In genomic region chr11:5369176-5369575, GRCm38 (mm10) we compare ENCODE assay signal across 13 mouse cellular contexts.
A peak's percentile ranks its signal among the peaks of the same experiment; 100 is the strongest.
DNase-seq lines count a peak whose midpoint lies in the region; ATAC-seq and TF ChIP-seq lines count a peak whose summit lies in the region.
"Had no signal": no experiment of that assay in that cellular context is flagged by ENCODE, and none has a peak within 500 bp of the region (broad histone marks: within the 10 kb centered on the region; RNA-seq: fewer than 3 reads in every experiment).

No protein-coding gene starts in this region.

- no peak for TF ChIP-seq POLR2A in MEL (IDR thresholded peaks at IDR 0.05; ENCODE audit: control insufficient read depth in 1 of 2, insufficient read depth in 1 of 2, low read depth in 1 of 2, low read length in 2 of 2, poor library complexity in 1 of 2)

- TF ChIP-seq RAD21 in MEL (IDR thresholded peaks at IDR 0.05; ENCODE audit: low read depth, low read length) = no peak

- peaks cover 7 to 16% of the 10 kb centered on the region in 2 experiments; a peak in 3 of 4 replicates for H3K4me1 ChIP-seq in MEL (ENCODE audit: control insufficient read depth in 1 of 2, insufficient read depth in 2 of 2, low read length in 2 of 2)
- peaks cover 21% of the 10 kb centered on the region for H3K4me1 ChIP-seq in megakaryocyte, embryonic 14.5 days
- no peaks in the 10 kb centered on the region for H3K4me1 ChIP-seq in stomach, postnatal 0 days (replicated peaks; ENCODE audit: control insufficient read depth, insufficient read depth)
- H3K4me1 ChIP-seq: embryonic facial prominence, embryonic 10.5 days had no signal

- H3K4me2 ChIP-seq in stomach, postnatal 0 days (replicated peaks; ENCODE audit: low read depth) = no peak overlapping the region

- peak; percentile 70 to 81 for TF ChIP-seq EP300 in MEL (IDR thresholded peaks at IDR 0.05; ENCODE audit: low read depth in 1 of 2, low read length in 2 of 2)
- no peak for TF ChIP-seq EP300 in stomach, postnatal 0 days (optimal IDR thresholded peaks at IDR 0.05)

- H3K9ac ChIP-seq in MEL (ENCODE audit: control insufficient read depth, low read depth, low read length, poor library complexity, severe bottlenecking) = peak overlapping the region; percentile 46
- no peak overlapping the region for H3K9ac ChIP-seq in stomach, postnatal 0 days (ENCODE audit: low read length)

- H3K27me3 ChIP-seq in MEL (ENCODE audit: control insufficient read depth in 1 of 2, insufficient read depth in 2 of 2, low read length in 2 of 2) = no peaks in the 10 kb centered on the region
- H3K27me3 ChIP-seq in megakaryocyte, embryonic 14.5 days (replicated peaks) = no peaks in the 10 kb centered on the region
- H3K27me3 ChIP-seq in stomach, postnatal 0 days (ENCODE audit: control insufficient read depth, insufficient read depth, low read length) = no peaks in the 10 kb centered on the region

- ATAC-seq in stomach, postnatal 0 days (ENCODE audit: low FRiP score, low TSS enrichment) = no peak
- ATAC-seq: hindbrain, postnatal 0 days had no signal

- no peaks in the 10 kb centered on the region for H3K9me3 ChIP-seq in MEL (replicated peaks; ENCODE audit: insufficient read depth, low read length)
- no peaks in the 10 kb centered on the region for H3K9me3 ChIP-seq in megakaryocyte, embryonic 14.5 days
- H3K9me3 ChIP-seq in stomach, postnatal 0 days (ENCODE audit: control insufficient read depth, low read length) = no peaks in the 10 kb centered on the region
- H3K9me3 ChIP-seq: embryonic facial prominence, embryonic 10.5 days; forebrain, embryonic 10.5 days had no signal

- H3K4me3 ChIP-seq in MEL (ENCODE audit: control insufficient read depth in 1 of 2, insufficient read depth in 1 of 2, low read depth in 2 of 2, low read length in 2 of 2) = peak overlapping the region; percentile 19 to 41; a peak in 3 of 4 replicates
- H3K4me3 ChIP-seq in megakaryocyte, embryonic 14.5 days (replicated peaks) = peak overlapping the region; percentile 84
- no peak overlapping the region for H3K4me3 ChIP-seq in stomach, postnatal 0 days (ENCODE audit: low read depth, low read length)
- H3K4me3 ChIP-seq: embryonic facial prominence, embryonic 10.5 days; forebrain, embryonic 10.5 days; gastrocnemius, adult 2 months had no signal

- H3K36me3 ChIP-seq in MEL (ENCODE audit: control insufficient read depth in 1 of 2, insufficient read depth in 2 of 2, low read length in 2 of 2) = peaks cover 0 to 19% of the 10 kb centered on the region in 2 experiments; a peak in 2 of 4 replicates
- no peaks in the 10 kb centered on the region for H3K36me3 ChIP-seq in megakaryocyte, embryonic 14.5 days (replicated peaks; ENCODE audit: low read length)
- H3K36me3 ChIP-seq in stomach, postnatal 0 days (ENCODE audit: control insufficient read depth, insufficient read depth, low read length) = no peaks in the 10 kb centered on the region

- intact Hi-C loops in heart, postnatal 10 days (cut with DNase I) = no loop called here

- WGBS in stomach, postnatal 0 days = 42% methylated on average over 10 of the region's 10 CpGs

- peak; percentile 49 for DNase-seq in B cell, adult 2 months
- peak; percentile 94 for DNase-seq in MEL (ENCODE audit: low read depth, low spot score)
- peak; percentile 16 for DNase-seq in stomach, postnatal 0 days (ENCODE audit: low spot score)
- DNase-seq in c-Kit-positive CD71-positive TER-119-positive erythroid progenitor cells, embryonic 14.5 days (ENCODE audit: low spot score) = no peak
- no peak for DNase-seq in frontal cortex, postnatal 10 days (ENCODE audit: low spot score in 2 of 2)
- no peak for DNase-seq in heart, postnatal 10 days
- DNase-seq: adrenal gland, adult 2 months; cerebellum, adult 11-12 months; gastrocnemius, adult 2 months had no signal

- no peak for TF ChIP-seq CTCF in MEL (IDR thresholded peaks at IDR 0.05 in 2 of 3, conservative IDR thresholded peaks at IDR 0.05 in 1 of 3; ENCODE audit: control insufficient read depth in 1 of 3, insufficient read depth in 1 of 3, low read depth in 2 of 3, low read length in 3 of 3, poor library complexity in 1 of 3, severe bottlenecking in 1 of 3)
- no peak for TF ChIP-seq CTCF in stomach, postnatal 0 days (IDR thresholded peaks at IDR 0.05; ENCODE audit: low read depth)

- H3K27ac ChIP-seq in MEL (ENCODE audit: control insufficient read depth, low read depth, low read length) = peak overlapping the region; percentile 32
- no peak overlapping the region for H3K27ac ChIP-seq in stomach, postnatal 0 days (replicated peaks)
- H3K27ac ChIP-seq: embryonic facial prominence, embryonic 10.5 days; forebrain, embryonic 10.5 days; gastrocnemius, adult 2 months; hindbrain, postnatal 0 days had no signal

- H3K79me2 ChIP-seq in MEL (ENCODE audit: control insufficient read depth, insufficient read depth, low read length, poor library complexity) = no peaks in the 10 kb centered on the region; the same call in none of the 2 replicates

TF ChIP-seq in MEL, 35 proteins besides CTCF, POLR2A, EP300 and RAD21:
- TF ChIP-seq SMC3 (IDR thresholded peaks at IDR 0.05; ENCODE audit: low read depth, low read length) (no peak), NRF1 (IDR thresholded peaks at IDR 0.05; ENCODE audit: insufficient read depth, low read depth, low read length, poor library complexity, severe bottlenecking) (peak; percentile 59), MAZ (IDR thresholded peaks at IDR 0.05; ENCODE audit: low read depth, low read length) (no peak), ZNF384 (IDR thresholded peaks at IDR 0.05; ENCODE audit: low read depth, low read length) (no peak), MAX (IDR thresholded peaks at IDR 0.05; ENCODE audit: low read length) (peak; percentile 59; the same call in 1 of the 2 replicates), USF1 (IDR thresholded peaks at IDR 0.05; ENCODE audit: low read depth, low read length) (no peak), ELF1 (IDR thresholded peaks at IDR 0.05; ENCODE audit: low read depth, low read length) (peak; percentile 67; the same call in 1 of the 2 replicates), MXI1 (IDR thresholded peaks at IDR 0.05; ENCODE audit: low read depth, low read length) (peak; percentile 64; the same call in 1 of the 2 replicates), BHLHE40 (IDR thresholded peaks at IDR 0.05; ENCODE audit: borderline replicate concordance, low read depth, low read length) (no peak), USF2 (IDR thresholded peaks at IDR 0.05; ENCODE audit: borderline replicate concordance in 1 of 2, insufficient read depth in 1 of 2, low read depth in 1 of 2, low read length in 2 of 2) (no peak), MYB (IDR thresholded peaks at IDR 0.05; ENCODE audit: low read depth, low read length) (no peak), ZMIZ1 (IDR thresholded peaks at IDR 0.05; ENCODE audit: low read depth, low read length) (no peak), CHD2 (IDR thresholded peaks at IDR 0.05; ENCODE audit: low read length) (no peak), CHD1 (IDR thresholded peaks at IDR 0.05; ENCODE audit: low read depth, low read length) (no peak), TBP (IDR thresholded peaks at IDR 0.05; ENCODE audit: low read depth, low read length) (no peak), POLR2AphosphoS2 (IDR thresholded peaks at IDR 0.05; ENCODE audit: low read length) (no peak), HCFC1 (IDR thresholded peaks at IDR 0.05; ENCODE audit: low read depth, low read length) (peak; percentile 32; the same call in 1 of the 2 replicates), TCF12 (IDR thresholded peaks at IDR 0.05; ENCODE audit: low read depth, low read length) (no peak; the same call in 1 of the 2 replicates), ZKSCAN1 (IDR thresholded peaks at IDR 0.05; ENCODE audit: low read depth, low read length) (no peak), ETS1 (IDR thresholded peaks at IDR 0.05; ENCODE audit: low read depth, low read length) (peak; percentile 42; the same call in 1 of the 2 replicates), JUND (IDR thresholded peaks at IDR 0.05; ENCODE audit: low read depth, low read length) (peak; percentile 58; the same call in 1 of the 2 replicates), UBTF (IDR thresholded peaks at IDR 0.05; ENCODE audit: borderline replicate concordance, insufficient read depth, low read depth, low read length) (no peak), MEF2A (IDR thresholded peaks at IDR 0.05; ENCODE audit: extremely low read depth, insufficient replicate concordance, low read depth, low read length, poor library complexity, severe bottlenecking) (no peak), TAL1 (IDR thresholded peaks at IDR 0.05; ENCODE audit: low read length) (peak; percentile 42), POLR2AphosphoS5 (IDR thresholded peaks at IDR 0.05; ENCODE audit: borderline replicate concordance, low read depth, low read length) (no peak), GABPA (IDR thresholded peaks at IDR 0.05; ENCODE audit: low read depth, low read length) (no peak), ZC3H11A (IDR thresholded peaks at IDR 0.05; ENCODE audit: low read depth, low read length) (no peak), GATA1 (IDR thresholded peaks at IDR 0.05; ENCODE audit: low read depth, low read length) (peak; percentile 81), NELFE (IDR thresholded peaks at IDR 0.05; ENCODE audit: low read depth, low read length) (no peak), RCOR1 (IDR thresholded peaks at IDR 0.05; ENCODE audit: low read depth, low read length) (no peak; the same call in 1 of the 2 replicates), MYC (IDR thresholded peaks at IDR 0.05; ENCODE audit: low read depth, low read length) (no peak), SIN3A (IDR thresholded peaks at IDR 0.05; ENCODE audit: low read length) (peak; percentile 30), KAT2A (conservative IDR thresholded peaks at IDR 0.05; ENCODE audit: low read depth, low read length) (no peak), MAFK (IDR thresholded peaks at IDR 0.05; ENCODE audit: borderline replicate concordance, low read depth, low read length) (no peak), E2F4 (IDR thresholded peaks at IDR 0.05; ENCODE audit: borderline replicate concordance, low read depth, low read length) (no peak)

Comparison
In these comparisons a context has a peak if more than half of its experiments do, and no peak if none do; other contexts are left out.
1. DNase-seq: peak in B cell, adult 2 months (2 of 2), MEL (single experiment) and stomach, postnatal 0 days (single experiment); none in c-Kit-positive CD71-positive TER-119-positive erythroid progenitor cells, embryonic 14.5 days (single experiment), frontal cortex, postnatal 10 days (0 of 2) and heart, postnatal 10 days (0 of 2).